Mouse (Mus musculus): ENCODE results near the gene Heyl.
"Not testable (repeated sequence)": the region's sequence is repeated elsewhere in the genome, so short reads cannot be mapped to it uniquely, and the experiment has no call there.

Gene Heyl

DNA sequence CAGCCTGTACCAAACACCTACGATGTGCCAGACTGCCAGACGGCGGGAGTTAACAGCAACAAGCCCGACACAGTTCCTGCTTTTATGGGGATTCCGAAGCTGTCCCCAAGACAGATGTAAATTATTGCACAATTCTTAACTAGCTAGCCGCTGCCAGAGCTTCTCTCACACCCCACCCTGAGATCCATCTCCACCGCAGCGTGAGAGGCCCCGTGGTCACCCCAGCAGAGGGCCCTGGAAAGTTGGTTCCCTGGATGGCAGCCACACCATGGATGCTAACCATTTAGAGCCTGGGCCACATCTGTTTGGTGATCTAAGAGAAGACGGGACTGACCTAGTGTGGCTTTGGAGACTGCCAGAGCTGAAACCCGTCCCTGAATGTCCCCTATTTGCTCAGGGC is 4.2 kb upstream of the Heyl start:
- in situ Hi-C loops (cut with MseI, MboI): no loop called here

DNA sequence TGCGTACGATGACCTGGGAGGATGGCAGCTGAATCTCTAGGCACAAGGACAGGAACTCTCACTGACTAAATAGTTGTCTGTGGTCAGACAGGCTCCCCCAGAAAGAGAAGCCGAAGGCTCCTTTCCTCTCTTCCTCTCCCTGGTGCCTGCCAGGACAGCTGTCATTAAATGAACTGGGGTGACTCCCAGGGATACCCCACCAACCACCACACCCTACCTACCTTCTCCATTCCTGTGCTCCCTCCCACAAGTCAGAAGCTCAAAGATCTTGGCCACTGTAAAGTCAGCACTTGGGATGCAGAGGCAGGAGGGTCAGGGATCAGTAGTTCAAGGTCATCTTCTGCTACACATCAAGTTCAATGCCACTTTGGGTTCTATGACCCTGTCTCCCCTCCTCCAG is 515 bp upstream of the Heyl start:
- in situ Hi-C loops (cut with MseI, MboI): no loop called here

DNA sequence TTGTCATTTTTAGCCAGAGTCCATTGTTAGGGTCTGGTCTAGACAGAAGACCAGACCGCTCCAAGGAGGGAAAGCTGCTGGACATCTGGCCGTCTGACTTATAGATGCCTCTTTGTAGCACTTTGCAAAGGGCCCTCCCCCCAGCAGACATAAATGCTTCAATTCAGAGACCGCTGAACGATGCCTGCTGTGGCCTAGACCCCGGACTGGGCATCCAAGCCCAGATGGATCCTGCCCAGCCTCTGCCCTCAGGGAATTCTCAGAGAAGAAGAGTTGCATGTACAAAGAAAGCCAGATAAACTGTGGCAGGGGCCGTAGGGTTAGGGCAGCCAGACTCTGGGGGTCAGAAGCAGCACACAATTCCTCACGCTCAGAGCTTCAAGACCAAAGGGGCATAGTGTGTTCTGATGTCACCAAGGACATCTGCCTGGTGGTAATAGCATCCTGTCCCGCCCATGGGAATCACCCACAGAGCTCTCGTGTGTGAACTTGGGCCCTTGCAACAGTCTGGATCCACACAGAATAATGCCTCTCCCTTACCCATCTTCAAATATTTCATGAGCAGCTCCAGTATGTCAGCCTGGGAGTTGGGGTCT is 2.6 kb downstream of the Heyl start:
- in situ Hi-C loops (cut with MseI, MboI): no loop called here

DNA sequence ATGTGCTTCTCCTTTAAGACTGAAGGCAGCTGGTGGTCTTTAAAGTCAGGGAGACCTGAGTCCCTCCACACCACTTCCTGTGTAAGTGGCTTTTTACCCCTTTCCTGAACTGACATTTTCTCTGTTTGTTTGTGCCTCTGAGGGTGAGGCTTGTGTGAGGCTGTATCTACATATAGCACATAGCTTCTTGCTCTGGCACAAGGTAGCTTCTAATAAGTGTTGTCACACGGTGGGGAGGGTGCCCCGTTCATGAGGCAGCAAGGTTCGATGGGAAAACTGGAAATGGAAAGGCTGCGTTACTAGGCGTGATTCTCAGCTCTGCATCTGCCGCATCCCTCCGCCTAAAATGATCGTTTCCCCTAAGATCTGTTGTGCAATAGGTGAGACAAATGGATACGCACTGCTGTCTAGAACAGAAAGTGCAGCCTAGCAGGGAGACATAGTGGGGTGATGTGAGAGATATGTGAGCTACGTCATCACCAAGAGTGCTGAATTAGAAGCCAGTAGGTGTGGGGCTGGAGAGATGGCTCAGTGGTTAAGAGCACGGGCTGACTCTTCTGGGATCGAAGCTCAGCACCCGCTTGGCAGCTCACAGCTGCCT is 3.2 kb downstream of the Heyl start:
- in situ Hi-C loops (cut with MseI, MboI): no loop called here

DNA sequence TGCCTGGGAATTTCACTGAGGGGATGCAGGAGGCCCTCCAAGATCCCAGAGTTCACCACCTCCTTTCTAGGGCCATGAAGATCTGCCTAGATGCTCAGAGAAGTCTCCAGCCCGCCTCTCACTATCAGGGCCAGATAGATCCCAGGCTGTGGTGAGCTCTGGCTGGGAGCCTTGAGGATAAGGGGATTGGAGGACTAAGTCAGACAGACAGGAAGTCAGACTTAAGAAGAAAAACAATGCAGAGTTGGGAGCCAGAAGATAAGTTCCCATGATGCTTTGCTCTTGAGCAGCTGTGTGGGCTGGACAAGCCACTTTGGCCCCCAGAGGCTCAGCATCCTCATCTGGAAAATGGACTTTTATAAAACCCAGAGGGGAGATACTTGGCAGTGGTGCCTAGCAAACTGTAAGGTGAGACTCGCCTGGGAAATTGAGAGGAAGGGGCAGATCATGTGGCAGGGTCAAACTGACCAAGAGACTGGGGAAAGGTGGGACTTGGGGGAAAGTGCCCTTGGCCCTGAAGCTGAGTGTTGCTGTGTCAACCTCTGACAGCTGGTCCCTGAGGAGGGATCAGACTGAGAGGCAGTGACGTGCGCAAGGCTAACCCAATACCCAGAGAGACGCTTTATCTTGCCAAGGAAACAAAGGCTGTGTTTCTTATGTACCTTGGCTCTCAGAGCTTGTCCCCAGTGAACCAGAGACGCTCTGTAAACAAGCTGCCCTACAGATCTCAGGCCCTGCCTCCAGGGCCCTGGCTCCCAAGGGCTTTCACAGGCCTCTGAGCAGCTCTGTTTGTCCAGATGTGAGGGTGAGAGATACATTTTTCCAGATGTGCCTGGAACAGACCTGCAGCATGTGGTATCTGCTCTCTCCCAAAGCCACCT is 4.3 kb downstream of the Heyl start:
- in situ Hi-C loops (cut with MseI, MboI): no loop called here

DNA sequence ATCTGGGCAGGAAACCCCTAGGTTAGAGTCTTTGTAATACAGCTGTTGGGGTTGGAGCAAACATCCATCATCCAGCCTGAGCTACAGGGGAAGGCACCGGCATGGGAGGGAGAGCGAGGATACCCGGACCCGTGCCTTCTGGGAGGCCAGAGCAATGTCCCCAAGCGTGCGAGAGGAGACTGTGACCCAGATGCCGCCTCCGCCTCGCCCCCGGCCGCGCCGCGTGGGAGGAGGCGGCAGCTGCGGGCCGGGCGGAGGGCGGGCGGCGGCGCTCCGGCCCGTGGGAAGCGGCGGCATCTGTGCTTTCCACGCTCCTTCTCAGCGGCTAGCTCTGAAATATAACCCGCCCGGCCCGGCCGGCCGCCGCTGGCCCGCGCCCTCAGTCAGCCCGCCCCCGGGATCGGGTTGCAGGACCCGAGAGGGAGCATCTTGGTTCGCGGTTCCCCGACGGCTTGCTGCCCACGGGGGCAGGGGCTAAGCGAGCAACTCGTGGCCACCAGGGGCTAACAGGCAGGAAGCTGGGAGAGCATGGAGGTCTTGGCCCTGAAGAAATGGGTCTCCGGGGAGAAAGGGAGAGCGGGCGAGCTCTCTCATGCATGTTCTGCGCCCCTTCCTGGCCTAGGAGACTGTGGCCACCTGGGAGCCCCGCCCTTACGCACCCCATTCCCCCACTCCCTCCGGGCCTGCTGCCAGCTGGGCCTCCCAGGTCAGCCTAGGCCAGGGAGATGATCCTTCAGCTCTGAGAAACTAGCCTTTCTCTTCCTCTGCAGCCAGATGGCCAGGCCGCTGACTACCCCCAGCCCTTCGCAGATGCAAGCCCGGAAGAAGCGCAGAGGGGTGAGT is 6.2 kb downstream of the Heyl start:
- in situ Hi-C loops (cut with MseI, MboI): no loop called here

DNA sequence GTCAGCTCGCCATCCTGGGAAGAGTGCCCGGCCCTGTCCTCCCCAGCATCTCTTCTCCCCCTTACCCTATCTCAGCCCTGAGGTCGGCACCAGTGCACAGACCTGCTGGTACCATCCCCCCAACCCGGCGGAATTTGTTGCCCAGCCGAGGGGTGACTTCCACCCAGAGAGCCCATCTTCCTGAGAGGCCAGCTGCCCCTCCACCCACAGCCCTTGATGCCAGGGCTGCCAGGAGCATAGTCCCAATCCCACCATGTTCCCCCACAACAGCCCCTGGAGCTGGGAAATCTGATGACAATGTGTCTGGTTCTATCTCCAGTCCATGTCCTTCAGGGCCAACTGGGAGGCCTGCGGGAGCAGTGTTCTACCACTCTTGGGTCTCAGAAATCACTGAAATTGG is 12.9 kb downstream of the Heyl start:
- in situ Hi-C loops (cut with MseI, MboI): no loop called here

DNA sequence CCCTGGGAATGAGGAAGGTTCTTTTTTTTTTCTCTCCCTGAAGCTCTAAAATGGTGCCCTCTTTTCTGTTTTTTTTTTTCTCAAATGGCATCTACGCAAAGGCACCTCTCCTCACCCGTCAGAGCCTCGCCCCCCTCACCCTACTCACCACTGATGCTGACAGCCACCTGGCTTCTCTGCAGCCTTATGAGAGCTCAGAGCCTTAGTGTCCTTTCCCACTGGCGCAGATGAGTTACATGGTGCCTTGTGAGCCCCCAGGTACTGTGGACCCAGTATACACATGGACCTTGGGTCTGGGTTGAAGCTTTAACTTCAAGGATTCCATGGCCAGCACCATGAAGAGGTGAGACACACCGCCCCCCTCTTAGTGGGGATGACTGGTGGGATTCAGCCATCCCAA is 13.3 kb downstream of the Heyl start:
- in situ Hi-C loops (cut with MseI, MboI): no loop called here

DNA sequence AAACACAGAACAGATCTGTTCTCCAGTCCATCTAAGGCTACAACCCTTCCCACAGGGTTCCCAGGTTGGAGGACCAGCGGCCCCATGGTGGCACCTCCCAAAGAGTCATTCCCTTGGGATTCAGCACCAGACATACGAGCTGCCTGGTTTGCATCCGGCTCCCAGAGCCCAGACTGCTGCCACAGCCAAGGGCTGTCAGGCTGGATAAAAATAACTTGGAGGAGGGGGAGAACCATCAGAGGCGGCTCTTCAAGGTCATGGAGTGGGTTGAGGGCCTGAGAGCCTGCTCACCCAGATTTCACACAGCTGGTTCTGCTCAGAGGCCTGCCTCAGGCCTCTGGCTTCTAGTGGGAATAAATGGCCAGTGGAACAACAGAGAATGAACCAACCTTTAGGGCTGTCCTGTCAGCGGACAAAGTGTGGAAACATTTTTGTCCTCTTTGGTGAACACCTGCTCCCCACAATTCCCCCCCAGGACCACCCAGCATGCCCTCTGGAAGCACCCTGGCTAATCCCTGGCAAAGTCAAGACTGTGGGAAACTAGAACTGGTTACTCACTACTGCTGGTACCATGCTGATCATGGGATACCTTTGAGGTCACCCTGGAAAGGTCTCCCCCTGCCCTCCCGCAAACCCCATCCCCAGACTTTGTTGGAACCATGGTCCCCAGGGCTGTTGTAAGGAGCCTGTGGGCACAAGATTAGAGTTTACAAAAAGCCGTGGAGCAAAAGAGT is 14.0 kb downstream of the Heyl start:
- in situ Hi-C loops (cut with MseI, MboI): no loop called here

DNA sequence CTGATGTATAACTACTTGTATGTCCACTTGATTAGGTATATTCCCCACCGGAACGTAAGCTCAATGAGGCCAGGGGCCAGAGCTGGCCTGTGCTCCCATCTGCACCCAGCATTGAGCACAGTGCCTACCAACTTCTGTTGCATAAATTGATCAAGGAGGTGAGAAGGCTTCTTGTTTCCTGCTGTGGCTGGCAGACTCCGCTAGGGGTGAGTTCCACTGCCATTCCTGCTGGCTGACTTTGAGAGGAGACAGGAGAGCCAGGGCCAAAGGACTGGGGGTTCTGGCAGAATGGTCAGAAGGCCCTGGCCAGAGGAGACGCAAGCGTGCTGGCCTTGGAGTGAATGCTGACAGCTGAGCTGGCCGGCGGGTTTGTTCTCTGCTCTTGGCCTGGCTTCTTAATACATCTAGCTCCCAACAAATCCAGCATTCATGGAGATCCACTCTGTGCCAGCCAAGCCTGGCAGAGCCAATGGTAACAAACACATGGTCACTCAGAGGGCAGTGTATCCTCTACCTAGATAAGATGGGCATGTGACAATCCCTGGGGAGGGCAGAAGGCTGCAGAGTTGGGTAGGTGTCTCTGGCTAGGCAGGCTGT is 15.7 kb downstream of the Heyl start:
- in situ Hi-C loops (cut with MseI, MboI): no loop called here

DNA sequence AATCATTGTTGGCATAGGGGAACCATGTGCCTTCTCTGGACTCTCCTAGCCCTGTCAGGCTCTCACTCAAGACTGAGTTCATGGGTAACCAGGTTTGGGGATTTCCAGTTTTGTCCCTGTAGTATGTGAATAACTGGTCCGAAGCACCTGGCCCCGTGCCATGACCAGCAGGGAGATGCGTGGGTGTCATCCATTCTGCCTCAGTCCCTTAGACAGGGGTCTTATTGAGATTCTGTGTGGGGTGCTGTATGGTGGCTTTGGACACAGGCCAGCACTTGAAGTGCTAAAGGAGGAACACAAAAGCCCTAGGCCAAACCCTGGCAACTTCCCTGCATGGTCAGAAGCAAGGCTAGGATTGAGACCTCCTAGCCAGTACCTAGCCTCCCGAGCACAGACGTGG is 18.9 kb downstream of the Heyl start:
- in situ Hi-C loops (cut with MseI, MboI): loop anchor here (5.0 to 10.0 kb wide), 2 partner anchors 35 to 97 kb away; no protein-coding TSS in a partner anchor

DNA sequence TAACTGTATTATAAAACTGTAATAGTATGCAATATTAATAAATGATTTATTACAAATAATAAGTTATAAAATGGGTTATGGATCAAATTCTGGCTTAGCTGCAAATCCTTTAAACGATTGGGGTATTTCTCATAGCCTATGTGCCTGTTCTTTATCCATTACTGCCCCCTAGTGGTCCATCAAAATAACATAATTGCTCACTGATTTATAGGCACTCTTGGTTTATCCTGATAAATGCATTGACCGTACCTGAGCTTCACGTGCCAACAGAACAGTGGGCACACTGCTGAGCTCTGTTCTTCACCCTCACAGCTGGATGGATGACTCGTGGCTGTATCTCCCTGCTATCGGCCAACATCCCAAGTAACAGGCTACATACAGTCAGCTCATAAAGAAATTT is 21.3 kb downstream of the Heyl start:
- in situ Hi-C loops (cut with MseI, MboI): loop anchor here (5.0 to 10.0 kb wide), 3 partner anchors 32 to 100 kb away; no protein-coding TSS in a partner anchor

DNA sequence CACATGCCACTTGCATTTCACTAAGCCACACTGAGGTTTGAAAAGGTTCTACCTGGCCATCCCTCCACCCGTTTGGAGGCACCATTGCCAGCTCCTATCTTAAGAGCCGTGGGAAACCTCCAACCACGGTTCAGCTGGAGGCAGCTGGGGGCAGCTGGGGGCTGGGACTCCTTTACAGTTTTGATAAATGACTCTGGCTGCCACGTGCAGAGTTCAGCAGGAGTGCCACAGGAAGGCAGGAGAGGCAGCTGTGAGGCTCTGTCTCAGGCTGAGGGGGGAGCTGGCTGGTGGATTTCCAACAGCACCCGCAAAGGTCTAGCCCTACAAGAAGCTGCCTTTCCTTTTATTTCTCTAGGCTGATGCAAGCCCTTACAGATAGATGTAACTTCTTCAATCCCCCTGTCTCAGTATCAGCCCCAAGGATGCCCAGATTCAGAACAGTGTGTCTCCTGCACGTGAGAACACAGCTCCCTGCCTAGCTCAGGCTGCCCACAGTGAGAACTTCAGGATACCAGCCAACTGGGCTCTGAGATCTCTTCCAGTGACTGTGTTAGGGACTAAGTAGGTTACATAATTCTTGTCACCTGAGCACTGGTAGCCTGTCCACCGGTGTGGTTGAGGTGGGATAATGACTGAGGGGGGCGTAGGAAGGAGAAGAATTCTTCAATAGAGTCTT is 26.9 kb downstream of the Heyl start:
- in situ Hi-C loops (cut with MseI, MboI): no loop called here

DNA sequence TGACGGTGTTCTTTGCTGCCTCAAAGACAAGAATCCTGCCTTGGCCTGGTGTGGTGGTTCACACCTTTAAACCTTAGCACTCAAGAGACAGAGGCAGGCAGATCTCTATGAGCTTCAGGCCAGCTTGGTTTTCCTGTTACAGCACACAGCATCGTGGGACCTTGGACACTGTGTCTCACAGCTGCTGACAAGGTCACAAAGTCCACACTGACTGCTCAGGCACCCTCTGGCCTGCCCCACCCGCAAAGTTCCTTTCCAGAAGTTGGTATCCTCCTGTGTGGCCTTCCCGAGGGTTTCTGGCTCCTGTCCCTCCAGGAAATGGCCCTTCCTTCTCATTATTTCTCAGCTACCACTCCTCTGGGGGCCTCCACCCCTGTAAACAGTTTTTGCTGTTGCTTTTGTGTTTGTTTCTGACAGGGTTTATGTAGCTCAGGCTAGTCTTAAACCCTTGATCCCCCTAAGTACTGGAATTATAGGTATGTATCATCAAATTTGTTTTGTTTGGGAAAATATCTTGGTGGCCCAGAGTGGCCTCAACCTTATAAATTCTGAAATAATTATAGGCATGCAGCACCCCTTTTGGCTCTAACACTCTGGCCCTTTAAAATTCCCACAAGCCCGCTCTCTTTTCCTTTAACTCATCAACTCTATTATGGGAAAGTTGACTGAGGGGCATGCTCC is 28.5 kb downstream of the Heyl start, which contains the start of gene Pabpc4:
TSS of gene Pabpc4 (plus strand) at position 631 of the 681 bp plus-strand sequence.
- in situ Hi-C loops (cut with MseI, MboI): no loop called here

DNA sequence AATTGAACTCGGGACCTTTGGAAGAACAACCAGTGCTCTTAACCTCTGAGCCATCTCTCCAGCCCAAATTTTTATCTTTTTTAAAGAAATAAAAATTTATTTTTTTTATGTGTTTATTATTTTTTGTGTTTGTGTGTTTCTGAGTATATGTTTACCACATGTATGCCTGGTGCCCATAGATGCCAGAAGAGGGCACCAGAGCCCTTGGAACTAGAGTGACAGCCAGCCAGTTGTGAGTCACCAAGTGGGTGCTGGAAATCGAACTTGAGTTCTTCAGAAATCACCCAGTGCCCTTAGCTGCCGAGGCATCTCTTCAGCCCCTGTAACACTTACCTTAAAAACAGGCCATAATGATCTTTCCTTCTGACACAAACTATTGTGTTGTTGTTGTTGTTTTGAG is 37.7 kb downstream of the Heyl start:
- in situ Hi-C loops (cut with MseI, MboI): no loop called here

DNA sequence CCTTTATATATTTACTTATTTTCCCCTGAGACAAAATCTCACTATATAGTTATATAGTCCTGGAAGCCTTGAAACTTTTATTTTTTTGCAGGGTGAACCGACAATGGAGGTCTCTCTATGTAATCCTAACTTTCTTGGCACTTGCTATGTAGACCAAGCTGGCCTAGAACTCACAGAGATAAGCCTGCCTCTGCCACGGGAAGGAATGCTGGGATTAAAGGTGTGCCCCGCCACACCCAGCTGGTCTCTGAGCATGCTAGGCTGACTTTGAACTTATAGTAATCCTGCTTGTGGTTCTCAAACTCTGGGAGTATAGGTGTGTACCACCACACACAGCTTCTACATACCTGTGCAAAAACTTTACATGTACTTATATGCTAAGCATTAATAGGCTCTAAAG is 46.8 kb downstream of the Heyl start:
- in situ Hi-C loops (cut with MseI, MboI): no loop called here

DNA sequence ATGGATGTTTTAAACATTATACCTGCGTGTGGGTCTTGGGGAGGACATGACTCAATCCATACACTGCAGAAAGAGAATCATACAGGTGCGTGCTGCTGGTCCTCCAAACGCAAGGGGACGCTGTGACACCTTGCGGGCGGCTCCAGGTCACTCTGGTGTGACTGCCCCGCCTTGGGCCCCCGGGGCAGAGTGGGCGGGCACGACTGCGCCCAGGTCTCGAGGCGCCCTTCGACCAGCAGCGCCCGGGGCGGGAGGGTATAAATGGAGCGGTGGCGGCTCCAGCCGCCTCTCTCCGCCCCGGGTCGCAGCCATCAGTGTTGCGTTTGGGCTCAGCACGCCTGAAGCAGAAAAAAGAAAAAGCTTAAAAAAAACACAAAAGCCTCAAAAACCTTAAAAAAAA is 49.1 kb downstream of the Heyl start:
- in situ Hi-C loops (cut with MseI, MboI): no loop called here

DNA sequence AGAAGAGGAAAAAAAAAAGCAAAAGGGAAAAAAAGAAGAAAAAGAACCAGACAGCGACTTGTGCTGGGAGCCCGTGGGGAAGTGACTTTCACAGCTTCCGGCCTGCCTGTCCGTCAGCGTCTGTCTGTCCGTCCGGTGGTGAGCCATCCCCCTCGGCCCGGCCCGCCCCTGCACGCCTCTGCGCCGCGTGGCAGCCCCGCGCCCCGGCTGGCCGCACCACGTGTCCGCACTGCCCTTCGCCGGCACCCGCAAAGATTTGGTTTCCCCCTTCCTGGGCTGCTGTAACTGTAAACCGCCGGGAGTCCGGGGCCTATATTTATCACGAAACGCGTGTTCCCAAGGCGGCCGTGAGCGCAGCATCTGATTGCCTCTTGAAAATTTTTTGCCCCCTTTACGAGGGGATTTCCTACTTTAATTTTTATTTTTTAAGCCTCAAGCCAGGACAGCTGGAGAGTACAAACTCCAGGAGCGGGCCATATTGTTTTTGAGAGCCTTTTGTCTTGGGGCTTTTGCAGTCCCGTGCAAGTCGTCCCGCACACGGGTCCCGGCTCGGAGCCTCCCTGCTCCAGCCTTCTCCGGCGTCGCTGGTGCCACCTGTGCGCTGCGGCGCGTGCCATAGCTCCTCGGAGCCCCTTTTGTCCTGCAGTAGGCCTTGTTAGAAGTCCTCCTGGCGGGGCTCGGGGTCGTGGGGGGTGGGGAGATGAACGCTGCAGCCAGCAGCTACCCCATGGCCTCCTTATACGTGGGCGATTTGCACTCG is 49.7 kb downstream of the Heyl start:
- in situ Hi-C loops (cut with MseI, MboI): not testable (repeated sequence)

DNA sequence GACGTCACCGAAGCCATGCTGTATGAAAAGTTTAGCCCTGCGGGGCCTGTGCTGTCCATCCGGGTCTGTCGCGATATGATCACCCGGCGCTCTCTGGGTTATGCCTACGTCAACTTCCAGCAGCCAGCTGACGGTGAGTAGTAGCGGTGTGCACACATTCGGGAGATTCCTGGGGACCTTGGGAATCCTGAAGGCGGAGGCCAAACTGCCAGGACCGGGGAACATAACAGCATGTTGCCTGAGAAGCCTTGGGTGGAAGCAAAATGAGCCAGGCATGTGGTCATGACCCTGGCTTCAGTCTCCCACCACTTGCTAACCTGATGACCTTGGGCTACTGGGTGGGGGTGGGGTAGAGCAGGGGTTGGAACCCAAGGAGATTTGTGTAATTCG is 50.3 kb downstream of the Heyl start:
- in situ Hi-C loops (cut with MseI, MboI): not testable (repeated sequence)

Data from mouse trophoblast stem cell (cell line).